Mouse (Mus musculus) midbrain, embryonic 11.5 days (tissue): Measurements from ENCODE around the gene St6galnac1. TPM values are rescaled to one million over a fixed set of nuclear protein-coding genes. Genes with fewer than 3 reads are reported as not detected.

Experiments
- ATAC-seq: fragments of 200-750 bp; cut with Nextera tagmentation; 2 replicates; pipeline ENCODE4 v1.8.0; 2017; ENCODE audit warnings: moderate TSS enrichment, moderate library complexity; ENCODE audit not compliant: low FRiP score
- DNase-seq: peaks from one replicate; pipeline ENCODE4 v3.0.0; 2015; ENCODE audit warnings: low spot score; ENCODE audit errors: missing footprints
- H3K27ac ChIP-seq: fragments of 300-500 bp; sonication (generic); 2 replicates; pipeline ENCODE4 v1.5.1; 2014; ENCODE audit warnings: low read depth, low read length
- H3K27me3 ChIP-seq: fragments of 300-500 bp; sonication (generic); 2 replicates; pipeline ENCODE4 v1.6.1; 2014; ENCODE audit warnings: mild to moderate bottlenecking, low read length, moderate library complexity, mixed read lengths; ENCODE audit not compliant: control insufficient read depth, insufficient read depth
- H3K36me3 ChIP-seq: fragments of 300-500 bp; sonication (generic); 2 replicates; pipeline ENCODE4 v1.6.1; 2014; ENCODE audit warnings: mild to moderate bottlenecking, low read length, moderate library complexity, mixed read lengths; ENCODE audit not compliant: control insufficient read depth, insufficient read depth
- H3K4me1 ChIP-seq: fragments of 300-500 bp; sonication (generic); 2 replicates; pipeline ENCODE4 v1.6.1; 2014; ENCODE audit warnings: low read length; ENCODE audit not compliant: control insufficient read depth, insufficient read depth
- H3K4me2 ChIP-seq: fragments of 300-500 bp; sonication (generic); 2 replicates; pipeline ENCODE4 v1.6.1; 2014; ENCODE audit warnings: mild to moderate bottlenecking, moderate library complexity
- H3K4me3 ChIP-seq: fragments of 300-500 bp; sonication (generic); 2 replicates; pipeline ENCODE4 v1.5.1; 2014; ENCODE audit warnings: low read depth, low read length
- H3K9ac ChIP-seq: fragments of 300-500 bp; sonication (generic); 2 replicates; pipeline ENCODE4 v1.6.1; 2014; ENCODE audit warnings: low read length
- H3K9me3 ChIP-seq: fragments of 300-500 bp; sonication (generic); 2 replicates; pipeline ENCODE4 v1.6.1; 2016; ENCODE audit warnings: low read length; ENCODE audit not compliant: control insufficient read depth
- WGBS: fragments of 180-500 bp; shearing (Covaris S2); extraction: QIAGEN DNeasy Blood & Tissue Kit; methylation state at CpG from one replicate; pipeline ENCODE4 v1.1.7; 2014; 5-methylcytosine and 5-hydroxymethylcytosine counted together
- polyA plus RNA-seq: library from polyadenylated mRNA; unstranded; fragments of >200 nt; fragmentation: Nextera tagmentation; extraction: Ambion mirVana; gene quantifications from 2 replicates; pipeline ENCODE4 v1.2.1, GENCODE M21; 2014

St6galnac1 gene
- polyA plus RNA-seq, 1 experiment from 2014 or later: not detected

GRCm38 (mm10) chr11:116808811-116809395, 33.6 kb upstream of the St6galnac1 start:
- ATAC-seq (no peak), DNase-seq (no peak)
- H3K9ac ChIP-seq: no peak overlapping the region
- H3K9me3 ChIP-seq: no peaks in the 10 kb centered on the region
- no peak overlapping the region for H3K27ac ChIP-seq
- no peak overlapping the region for H3K4me3 ChIP-seq
- no peak overlapping the region for H3K4me2 ChIP-seq
- no peaks in the 10 kb centered on the region for H3K27me3 ChIP-seq
- no peaks in the 10 kb centered on the region for H3K36me3 ChIP-seq
- 77% methylated on average over 11 of the region's 11 CpGs for WGBS
- peaks cover 36% of the 10 kb centered on the region for H3K4me1 ChIP-seq

GRCm38 (mm10) chr11:116807938-116808606, 32.8 kb upstream of the St6galnac1 start:
- Histone ChIP-seq H3K9ac (no peak overlapping the region; the same call in 1 of the 2 replicates), H3K27me3 (no peaks in the 10 kb centered on the region), H3K4me2 (no peak overlapping the region), H3K27ac (no peak overlapping the region), H3K9me3 (no peaks in the 10 kb centered on the region), H3K4me3 (no peak overlapping the region), H3K36me3 (no peaks in the 10 kb centered on the region), H3K4me1 (peaks cover 28% of the 10 kb centered on the region)
- ATAC-seq: no peak
- WGBS: 28% methylated on average over 7 of the region's 7 CpGs
- DNase-seq: peak; percentile 98

- H3K4me2 ChIP-seq: no peak overlapping the region
- peaks cover 22% of the 10 kb centered on the region for H3K4me1 ChIP-seq
- ATAC-seq (no peak), DNase-seq (no peak)
- H3K36me3 ChIP-seq: no peaks in the 10 kb centered on the region
- no peaks in the 10 kb centered on the region for H3K27me3 ChIP-seq
- WGBS: 75% methylated on average over 3 of the region's 3 CpGs
- H3K4me3 ChIP-seq: no peak overlapping the region
- no peaks in the 10 kb centered on the region for H3K9me3 ChIP-seq
- H3K9ac ChIP-seq: no peak overlapping the region; the same call in 1 of the 2 replicates
- H3K27ac ChIP-seq: no peak overlapping the region
These were observed 32.2 kb upstream of the St6galnac1 start for GRCm38 (mm10) chr11:116807526-116807925.

GRCm38 (mm10) chr11:116807116-116807515, 31.8 kb upstream of the St6galnac1 start:
- no peaks in the 10 kb centered on the region for H3K36me3 ChIP-seq
- no peak overlapping the region for H3K27ac ChIP-seq
- ATAC-seq (no peak), DNase-seq (no peak)
- H3K4me1 ChIP-seq: peaks cover 18% of the 10 kb centered on the region
- H3K4me2 ChIP-seq: no peak overlapping the region
- H3K4me3 ChIP-seq: no peak overlapping the region
- H3K9ac ChIP-seq: no peak overlapping the region
- H3K27me3 ChIP-seq: no peaks in the 10 kb centered on the region
- no peaks in the 10 kb centered on the region for H3K9me3 ChIP-seq
- WGBS: 69% methylated on average over 7 of the region's 7 CpGs

- H3K9me3 ChIP-seq: no peaks in the 10 kb centered on the region
- ATAC-seq (no peak), DNase-seq (no peak)
- H3K36me3 ChIP-seq: no peaks in the 10 kb centered on the region
- H3K4me2 ChIP-seq: no peak overlapping the region
- H3K4me1 ChIP-seq: peaks cover 13% of the 10 kb centered on the region
- H3K4me3 ChIP-seq: no peak overlapping the region
- H3K9ac ChIP-seq: no peak overlapping the region
- WGBS: 85% methylated on average over 15 of the region's 15 CpGs
- no peak overlapping the region for H3K27ac ChIP-seq
- H3K27me3 ChIP-seq: no peaks in the 10 kb centered on the region
These were observed 31.1 kb upstream of the St6galnac1 start for GRCm38 (mm10) chr11:116806136-116807071.

GRCm38 (mm10) chr11:116802709-116803108, 27.4 kb upstream of the St6galnac1 start:
- WGBS: 88% methylated on average over 5 of the region's 5 CpGs
- no peak for ATAC-seq
- no peaks in the 10 kb centered on the region for H3K9me3 ChIP-seq
- no peaks in the 10 kb centered on the region for H3K36me3 ChIP-seq
- H3K4me3 ChIP-seq: no peak overlapping the region
- H3K4me1 ChIP-seq: no peaks in the 10 kb centered on the region; the same call in 1 of the 2 replicates
- DNase-seq: no peak
- no peak overlapping the region for H3K4me2 ChIP-seq
- H3K9ac ChIP-seq: no peak overlapping the region
- H3K27me3 ChIP-seq: no peaks in the 10 kb centered on the region
- H3K27ac ChIP-seq: no peak overlapping the region

GRCm38 (mm10) chr11:116801106-116801505, 25.8 kb upstream of the St6galnac1 start:
- Histone ChIP-seq H3K27ac (no peak overlapping the region), H3K4me3 (no peak overlapping the region), H3K27me3 (no peaks in the 10 kb centered on the region), H3K4me1 (no peaks in the 10 kb centered on the region), H3K4me2 (no peak overlapping the region), H3K9ac (no peak overlapping the region), H3K36me3 (no peaks in the 10 kb centered on the region), H3K9me3 (no peaks in the 10 kb centered on the region)
- ATAC-seq (no peak), DNase-seq (no peak)
- WGBS: 88% methylated on average over 5 of the region's 5 CpGs

GRCm38 (mm10) chr11:116799364-116799763, 24.1 kb upstream of the St6galnac1 start:
- no peaks in the 10 kb centered on the region for H3K36me3 ChIP-seq
- DNase-seq: no peak
- H3K27ac ChIP-seq: no peak overlapping the region
- ATAC-seq: no peak
- no peak overlapping the region for H3K4me3 ChIP-seq
- no peaks in the 10 kb centered on the region for H3K9me3 ChIP-seq
- H3K9ac ChIP-seq: no peak overlapping the region
- no peaks in the 10 kb centered on the region for H3K27me3 ChIP-seq
- H3K4me1 ChIP-seq: no peaks in the 10 kb centered on the region
- WGBS: 88% methylated on average over 5 of the region's 5 CpGs
- no peak overlapping the region for H3K4me2 ChIP-seq

GRCm38 (mm10) chr11:116784221-116784620, 8.9 kb upstream of the St6galnac1 start:
- WGBS: 91% methylated on average over 10 of the region's 10 CpGs

More at GRCm38 (mm10) chr11:116784221-116784620, 8.9 kb upstream of the St6galnac1 start:
- H3K27me3 ChIP-seq: no peaks in the 10 kb centered on the region
- no peak overlapping the region for H3K4me2 ChIP-seq
- ATAC-seq (no peak), DNase-seq (no peak)
- no peak overlapping the region for H3K27ac ChIP-seq
- no peaks in the 10 kb centered on the region for H3K9me3 ChIP-seq
- no peak overlapping the region for H3K9ac ChIP-seq
- no peak overlapping the region for H3K4me3 ChIP-seq
- no peaks in the 10 kb centered on the region for H3K36me3 ChIP-seq
- H3K4me1 ChIP-seq: no peaks in the 10 kb centered on the region
